Mouse (Mus musculus): Measurements from ENCODE around the gene Zfp988. TPM values are rescaled to one million over a fixed set of nuclear protein-coding genes. Genes with fewer than 3 reads are reported as not detected.
A peak's percentile ranks its signal among the peaks of the same experiment; 100 is the strongest.
"Not testable (repeated sequence)": the region's sequence is repeated elsewhere in the genome, so short reads cannot be mapped to it uniquely, and the experiment has no call there.

The Zfp988 gene
- polyA plus RNA-seq, 1 experiment from 2014 or later = 0.11 TPM

GRCm38 (mm10) chr4:147336368-147337195 is 31.1 kb downstream of the Zfp988 start:
- not testable (repeated sequence) for H3K36me3 ChIP-seq; H3K27ac ChIP-seq; H3K4me3 ChIP-seq; H3K27me3 ChIP-seq (ENCODE audit: low read depth, poor library complexity, severe bottlenecking); H3K4me1 ChIP-seq
- 69% methylated on average over 6 of the region's 6 CpGs for WGBS
- DNase-seq (ENCODE audit: low spot score) = peak; percentile 37
- peaks cover 56% of the 10 kb centered on the region for H3K9me3 ChIP-seq (replicated peaks)

DNA sequence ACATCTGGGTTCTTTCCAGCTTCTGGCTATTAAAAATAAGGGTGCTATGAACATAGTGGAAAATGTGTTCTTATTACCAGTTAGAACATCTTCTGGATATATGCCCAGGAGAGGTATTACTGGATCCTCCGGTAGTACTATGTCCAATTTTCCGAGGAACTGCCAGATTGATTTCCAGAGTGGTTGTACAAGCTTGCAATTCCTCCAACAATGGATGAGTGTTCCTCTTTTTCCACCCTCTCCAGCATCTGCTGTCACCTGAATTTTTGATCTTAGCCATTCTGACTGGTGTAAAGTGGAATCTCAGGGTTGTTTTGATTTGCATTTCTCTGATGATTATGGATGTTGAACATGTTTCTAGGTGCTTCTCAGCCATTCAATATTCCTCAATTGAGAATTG is 32.0 kb downstream of the Zfp988 start:
- H3K27me3 ChIP-seq (ENCODE audit: low read depth, poor library complexity, severe bottlenecking); H3K4me1 ChIP-seq; H3K36me3 ChIP-seq; H3K27ac ChIP-seq; DNase-seq (ENCODE audit: low spot score); H3K4me3 ChIP-seq: not testable (repeated sequence)
- H3K9me3 ChIP-seq (replicated peaks) = peaks cover 56% of the 10 kb centered on the region
- 93% methylated on average over 2 of the region's 2 CpGs for WGBS

- Histone ChIP-seq H3K27me3 (ENCODE audit: low read depth, poor library complexity, severe bottlenecking) (no peaks in the 10 kb centered on the region), H3K27ac (no peak overlapping the region), H3K4me3 (no peak overlapping the region), H3K9me3 (replicated peaks) (peaks cover 60% of the 10 kb centered on the region), H3K36me3 (no peaks in the 10 kb centered on the region), H3K4me1 (no peaks in the 10 kb centered on the region)
- 74% methylated on average over 5 of the region's 5 CpGs for WGBS
- DNase-seq (ENCODE audit: low spot score) = no peak
Observed at GRCm38 (mm10) chr4:147338032-147338610, 32.6 kb downstream of the Zfp988 start.

DNA sequence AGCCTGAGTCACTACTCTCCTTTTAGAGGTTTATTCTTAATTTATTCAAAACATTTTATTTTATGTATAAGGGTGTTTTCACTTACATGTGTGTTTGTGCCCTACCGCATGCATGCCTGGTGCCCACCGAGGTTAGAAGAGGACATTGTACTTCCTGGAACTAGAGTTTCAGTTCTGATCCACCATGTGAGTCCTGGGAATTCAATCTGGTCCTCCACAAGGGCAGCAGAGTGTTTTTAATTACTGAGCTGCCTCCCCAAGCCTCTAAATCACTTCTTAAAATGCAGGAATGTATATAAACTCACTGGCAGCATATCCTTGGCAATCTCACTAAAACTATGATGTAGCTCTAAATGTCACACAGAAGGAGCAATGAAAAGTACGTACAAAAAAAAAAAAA is 33.2 kb downstream of the Zfp988 start:
- not testable (repeated sequence) for DNase-seq (ENCODE audit: low spot score); H3K36me3 ChIP-seq; H3K27ac ChIP-seq; H3K4me3 ChIP-seq; H3K27me3 ChIP-seq (ENCODE audit: low read depth, poor library complexity, severe bottlenecking); H3K4me1 ChIP-seq
- WGBS = 82% methylated on average over 3 of the region's 3 CpGs
- peaks cover 66% of the 10 kb centered on the region for H3K9me3 ChIP-seq (replicated peaks)

DNA sequence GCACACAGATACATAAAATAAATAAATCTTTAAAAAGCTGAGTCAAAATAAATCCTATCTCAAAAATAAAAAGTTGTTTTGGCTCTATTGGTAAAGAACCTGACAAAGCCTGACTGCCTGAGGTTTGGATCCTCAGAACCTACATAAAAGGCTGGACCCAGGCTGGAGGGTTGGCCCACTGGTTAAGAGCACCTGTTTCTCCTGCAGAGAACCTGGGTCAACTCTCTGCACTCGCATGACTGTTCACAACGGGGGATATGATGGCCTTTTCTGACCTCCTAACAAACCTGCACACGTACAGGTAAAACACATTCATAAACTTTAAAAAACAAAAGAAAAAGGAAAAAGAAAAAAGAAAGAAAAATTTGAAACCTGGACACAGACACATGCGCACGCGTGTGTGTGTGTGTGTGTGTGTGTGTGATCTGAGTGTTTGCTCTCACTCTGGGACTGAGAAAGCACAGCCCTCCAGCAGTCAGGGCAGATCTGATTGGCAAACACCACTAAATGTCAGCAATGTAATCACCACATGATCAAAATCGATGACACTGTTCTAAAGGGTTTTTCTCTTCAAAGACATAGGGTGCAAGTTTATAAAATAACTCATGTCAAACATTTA is 34.2 kb downstream of the Zfp988 start:
- 75% methylated on average over 7 of the region's 7 CpGs for WGBS
- H3K27ac ChIP-seq; H3K36me3 ChIP-seq; H3K4me1 ChIP-seq; H3K4me3 ChIP-seq; DNase-seq (ENCODE audit: low spot score); H3K27me3 ChIP-seq (ENCODE audit: low read depth, poor library complexity, severe bottlenecking): not testable (repeated sequence)
- H3K9me3 ChIP-seq (replicated peaks) = peaks cover 62% of the 10 kb centered on the region

- DNase-seq (ENCODE audit: low spot score) = not testable (repeated sequence)
Observed at GRCm38 (mm10) chr4:147340236-147340635, 34.8 kb downstream of the Zfp988 start.

DNA sequence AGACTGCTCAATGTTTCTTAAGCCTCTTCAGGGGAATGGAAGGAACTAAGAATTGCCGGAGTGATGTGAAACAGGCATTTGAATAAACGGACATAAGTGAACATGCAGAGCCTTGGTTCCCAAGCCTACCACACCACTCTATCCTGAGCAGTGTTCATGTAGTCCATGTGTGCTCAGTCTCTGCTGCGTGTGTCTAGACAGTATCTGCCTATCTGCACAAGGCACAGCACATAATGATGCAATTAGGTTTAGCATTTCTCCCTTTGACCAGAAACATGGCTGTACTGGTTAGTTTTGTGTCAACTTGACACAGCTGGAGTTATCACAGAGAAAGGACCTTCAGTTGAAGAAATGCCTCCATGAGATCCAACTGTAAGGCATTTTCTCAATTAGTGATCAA is 35.4 kb downstream of the Zfp988 start:
- H3K9me3 ChIP-seq (replicated peaks) = peaks cover 54% of the 10 kb centered on the region
- H3K27ac ChIP-seq; DNase-seq (ENCODE audit: low spot score); H3K36me3 ChIP-seq; H3K27me3 ChIP-seq (ENCODE audit: low read depth, poor library complexity, severe bottlenecking); H3K4me3 ChIP-seq; H3K4me1 ChIP-seq: not testable (repeated sequence)
- 86% methylated on average over 3 of the region's 3 CpGs for WGBS

More at GRCm38 (mm10) chr4:147340236-147340635, 34.8 kb downstream of the Zfp988 start:
- not testable (repeated sequence) for H3K27me3 ChIP-seq (ENCODE audit: low read depth, poor library complexity, severe bottlenecking); H3K4me1 ChIP-seq; H3K36me3 ChIP-seq; H3K4me3 ChIP-seq; H3K27ac ChIP-seq
- H3K9me3 ChIP-seq (replicated peaks) = peaks cover 59% of the 10 kb centered on the region
- WGBS = 73% methylated on average over 3 of the region's 3 CpGs

- not testable (repeated sequence) for H3K27me3 ChIP-seq (ENCODE audit: low read depth, poor library complexity, severe bottlenecking); H3K36me3 ChIP-seq; H3K4me1 ChIP-seq; H3K4me3 ChIP-seq; H3K27ac ChIP-seq
- peak; percentile 34 for DNase-seq (ENCODE audit: low spot score)
- 80% methylated on average over 6 of the region's 6 CpGs for WGBS
- H3K9me3 ChIP-seq (replicated peaks) = peaks cover 32% of the 10 kb centered on the region
Observed at GRCm38 (mm10) chr4:147343042-147343908, 37.8 kb downstream of the Zfp988 start.

- 88% methylated on average over 2 of the region's 2 CpGs for WGBS
- not testable (repeated sequence) for H3K4me3 ChIP-seq; DNase-seq (ENCODE audit: low spot score); H3K36me3 ChIP-seq; H3K27me3 ChIP-seq (ENCODE audit: low read depth, poor library complexity, severe bottlenecking); H3K4me1 ChIP-seq; H3K27ac ChIP-seq
- H3K9me3 ChIP-seq (replicated peaks) = peaks cover 33% of the 10 kb centered on the region
Observed at GRCm38 (mm10) chr4:147345061-147345554, 39.6 kb downstream of the Zfp988 start.

- H3K27me3 ChIP-seq (ENCODE audit: low read depth, poor library complexity, severe bottlenecking); DNase-seq (ENCODE audit: low spot score); H3K36me3 ChIP-seq; H3K4me3 ChIP-seq; H3K4me1 ChIP-seq; H3K27ac ChIP-seq: not testable (repeated sequence)
- WGBS = 73% methylated on average over 4 of the region's 4 CpGs
- H3K9me3 ChIP-seq (replicated peaks) = peaks cover 34% of the 10 kb centered on the region
Observed at GRCm38 (mm10) chr4:147346361-147347035, 41.0 kb downstream of the Zfp988 start.

DNA sequence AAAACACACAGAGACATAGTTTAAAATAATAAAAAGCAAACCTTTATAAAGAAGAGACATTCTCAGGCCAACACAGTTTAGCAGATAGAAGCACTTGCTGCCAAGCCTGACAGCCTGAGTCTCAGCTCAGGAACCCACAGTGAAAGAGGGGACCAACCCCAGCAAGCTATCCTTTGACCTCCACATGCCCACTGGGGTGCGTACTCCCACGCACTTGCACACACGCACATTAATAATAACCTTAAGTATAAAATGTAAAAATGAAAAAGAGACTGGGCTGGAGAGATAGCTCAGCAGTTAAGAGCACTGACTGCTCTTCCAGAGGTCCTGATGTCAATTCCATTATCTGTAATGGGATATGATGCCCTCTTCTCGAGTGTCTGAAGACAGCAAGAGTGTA is 41.8 kb downstream of the Zfp988 start:
- not testable (repeated sequence) for H3K27ac ChIP-seq; H3K27me3 ChIP-seq (ENCODE audit: low read depth, poor library complexity, severe bottlenecking); DNase-seq (ENCODE audit: low spot score); H3K36me3 ChIP-seq; H3K4me1 ChIP-seq; H3K4me3 ChIP-seq
- WGBS = 76% methylated on average over 4 of the region's 4 CpGs
- peaks cover 34% of the 10 kb centered on the region for H3K9me3 ChIP-seq (replicated peaks)

GRCm38 (mm10) chr4:147347880-147348279 is 42.4 kb downstream of the Zfp988 start:
- H3K9me3 ChIP-seq (replicated peaks) = peaks cover 32% of the 10 kb centered on the region
- not testable (repeated sequence) for H3K27me3 ChIP-seq (ENCODE audit: low read depth, poor library complexity, severe bottlenecking); H3K36me3 ChIP-seq; H3K4me3 ChIP-seq; H3K27ac ChIP-seq; H3K4me1 ChIP-seq; DNase-seq (ENCODE audit: low spot score)
- WGBS = 83% methylated on average over 2 of the region's 3 CpGs
